Mouse (Mus musculus) cortical plate, adult 2 months (tissue): Measurements from ENCODE around the gene Card14. TPM values are rescaled to one million over a fixed set of nuclear protein-coding genes. Genes with fewer than 3 reads are reported as not detected.

Experiments
- H3K27ac ChIP-seq: fragments of 200-500 bp; 2 replicates; pipeline ENCODE4 v1.5.1; 2012; ENCODE audit warnings: low read length, control low read depth, inconsistent platforms; ENCODE audit not compliant: insufficient read depth
- H3K4me1 ChIP-seq: fragments of 200-500 bp; 2 replicates; pipeline ENCODE4 v1.6.1; 2011; ENCODE audit warnings: low read length; ENCODE audit not compliant: control insufficient read depth, insufficient read depth
- H3K4me3 ChIP-seq: fragments of 200-500 bp; 2 replicates; pipeline ENCODE4 v1.5.1; 2011; ENCODE audit warnings: mild to moderate bottlenecking, low read length, control low read depth; ENCODE audit not compliant: insufficient read depth
- CTCF ChIP-seq: fragments of 200-500 bp; IDR thresholded peaks from 2 replicates; pipeline ENCODE4 v1.5.1; 2011; ENCODE audit warnings: mild to moderate bottlenecking, control low read depth, low read length; ENCODE audit not compliant: insufficient read depth; ENCODE audit errors: extremely low read depth
- POLR2A ChIP-seq: fragments of 200-500 bp; IDR thresholded peaks from 2 replicates; pipeline ENCODE4 v1.6.1; 2011; ENCODE audit warnings: mild to moderate bottlenecking, low read length, control low read depth; ENCODE audit not compliant: insufficient read depth; ENCODE audit errors: extremely low read depth
- polyA plus RNA-seq: library from polyadenylated mRNA; depleted of rRNA; stranded (reverse); fragments of >200 nt; gene quantifications from 2 replicates; pipeline ENCODE4 v1.2.3, GENCODE M21; 2012

Gene Card14
- polyA plus RNA-seq, 1 experiment: 0.33 TPM

- no peak overlapping the region for H3K4me3 ChIP-seq
- H3K4me1 ChIP-seq: no peaks in the 10 kb centered on the region
- H3K27ac ChIP-seq: no peak overlapping the region
- no peak for TF ChIP-seq CTCF
- no peak for TF ChIP-seq POLR2A
These were observed 17.5 kb downstream of the Card14 start for GRCm38 (mm10) chr11:119325068-119325467.

GRCm38 (mm10) chr11:119330592-119330991 is 23.0 kb downstream of the Card14 start:
- no peak overlapping the region for H3K4me3 ChIP-seq
- H3K4me1 ChIP-seq: no peaks in the 10 kb centered on the region
- H3K27ac ChIP-seq: no peak overlapping the region
- no peak for TF ChIP-seq POLR2A
- no peak for TF ChIP-seq CTCF

GRCm38 (mm10) chr11:119331970-119332369 is 24.4 kb downstream of the Card14 start:
- no peak for TF ChIP-seq CTCF
- TF ChIP-seq POLR2A: no peak
- no peaks in the 10 kb centered on the region for H3K4me1 ChIP-seq
- no peak overlapping the region for H3K27ac ChIP-seq
- H3K4me3 ChIP-seq: no peak overlapping the region

- H3K27ac ChIP-seq: no peak overlapping the region
- H3K4me1 ChIP-seq: no peaks in the 10 kb centered on the region
- H3K4me3 ChIP-seq: no peak overlapping the region
- TF ChIP-seq CTCF: no peak
These were observed 30.9 kb downstream of the Card14 start for GRCm38 (mm10) chr11:119338271-119339059.

- TF ChIP-seq CTCF: no peak
- TF ChIP-seq POLR2A: no peak
- Histone ChIP-seq H3K4me3 (no peak overlapping the region), H3K27ac (no peak overlapping the region), H3K4me1 (no peaks in the 10 kb centered on the region)
These were observed 31.6 kb downstream of the Card14 start for GRCm38 (mm10) chr11:119339179-119339578.

- no peak overlapping the region for H3K4me3 ChIP-seq
- H3K4me1 ChIP-seq: no peaks in the 10 kb centered on the region
- H3K27ac ChIP-seq: no peak overlapping the region
- TF ChIP-seq CTCF (peak; percentile 90), POLR2A (no peak)
These were observed 32.1 kb downstream of the Card14 start for GRCm38 (mm10) chr11:119339637-119340036.

GRCm38 (mm10) chr11:119344178-119344577 is 36.6 kb downstream of the Card14 start:
- Histone ChIP-seq H3K4me1 (no peaks in the 10 kb centered on the region), H3K4me3 (no peak overlapping the region), H3K27ac (no peak overlapping the region)
- no peak for TF ChIP-seq POLR2A
- no peak for TF ChIP-seq CTCF

- no peak overlapping the region for H3K27ac ChIP-seq
- H3K4me3 ChIP-seq: no peak overlapping the region
- TF ChIP-seq CTCF (no peak), POLR2A (no peak)
- H3K4me1 ChIP-seq: no peaks in the 10 kb centered on the region
These were observed 37.3 kb downstream of the Card14 start for GRCm38 (mm10) chr11:119344865-119345264.

GRCm38 (mm10) chr11:119347125-119347524 is 39.6 kb downstream of the Card14 start:
- no peaks in the 10 kb centered on the region for H3K4me1 ChIP-seq
- TF ChIP-seq POLR2A: no peak
- no peak for TF ChIP-seq CTCF
- no peak overlapping the region for H3K27ac ChIP-seq
- H3K4me3 ChIP-seq: no peak overlapping the region

GRCm38 (mm10) chr11:119352113-119352512 is 44.5 kb downstream of the Card14 start:
- Histone ChIP-seq H3K4me1 (peaks cover 2% of the 10 kb centered on the region; the same call in 1 of the 2 replicates), H3K4me3 (no peak overlapping the region), H3K27ac (no peak overlapping the region)
- TF ChIP-seq POLR2A (no peak), CTCF (no peak)
